Mouse (Mus musculus) right cerebral cortex, postnatal 36 days (tissue): Measurements from ENCODE around the gene Asb12.
"Not testable (repeated sequence)": the region's sequence is repeated elsewhere in the genome, so short reads cannot be mapped to it uniquely, and the experiment has no call there.

Experiments
- DNase-seq, 2 experiments: peaks; one replicate each; pipeline ENCODE4 v3.0.0; 2022; ENCODE audit warnings: low spot score in 2 of 2, mixed read lengths in 1 of 2

The Asb12 gene

DNA sequence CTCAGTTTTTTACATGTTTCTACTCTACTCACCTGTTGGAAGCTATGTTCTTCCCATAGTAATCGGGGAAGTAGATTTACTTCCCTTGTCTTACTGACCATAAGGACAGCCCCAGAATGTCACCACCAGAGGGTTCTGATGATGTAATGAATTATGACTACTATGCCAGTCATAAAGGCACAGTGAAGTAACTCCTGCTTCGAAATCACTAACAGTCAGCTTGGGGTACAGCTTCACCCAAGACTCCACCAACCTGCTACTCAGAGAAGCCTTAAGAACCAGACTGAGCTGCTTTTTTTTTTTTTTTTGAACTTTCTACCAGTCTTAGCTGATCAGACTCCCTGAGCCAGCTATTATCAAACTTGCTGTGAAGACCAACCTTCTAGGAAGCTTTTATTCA lies at the start of gene Asb12, which contains the start of gene Pfn5:
Gene Asb12 (minus strand): TSS at position 101 of the 400 bp plus-strand sequence.
Gene Pfn5 (plus strand): TSS at position 218 of the 400 bp plus-strand sequence.
- DNase-seq: no peak

DNA sequence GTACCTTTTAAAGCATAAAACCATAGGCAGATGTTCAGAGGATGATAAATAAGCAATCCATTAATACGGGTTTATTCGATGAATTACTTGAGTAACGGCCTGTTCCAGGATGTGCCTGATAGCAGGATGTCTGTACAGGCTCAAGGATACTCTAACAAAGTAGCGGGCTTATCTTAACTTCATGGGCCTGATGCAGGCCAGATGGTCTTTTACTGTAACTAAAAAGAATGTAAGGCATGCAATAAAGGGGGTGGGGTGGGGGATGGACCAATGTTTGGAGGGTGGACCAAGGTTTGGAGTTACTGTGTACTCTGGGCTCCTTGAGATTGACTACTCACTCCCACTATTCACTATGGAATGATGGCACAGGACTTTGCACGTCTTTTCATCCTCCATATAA lies 42.8 kb upstream of the Asb12 start:
- DNase-seq: no peak

DNA sequence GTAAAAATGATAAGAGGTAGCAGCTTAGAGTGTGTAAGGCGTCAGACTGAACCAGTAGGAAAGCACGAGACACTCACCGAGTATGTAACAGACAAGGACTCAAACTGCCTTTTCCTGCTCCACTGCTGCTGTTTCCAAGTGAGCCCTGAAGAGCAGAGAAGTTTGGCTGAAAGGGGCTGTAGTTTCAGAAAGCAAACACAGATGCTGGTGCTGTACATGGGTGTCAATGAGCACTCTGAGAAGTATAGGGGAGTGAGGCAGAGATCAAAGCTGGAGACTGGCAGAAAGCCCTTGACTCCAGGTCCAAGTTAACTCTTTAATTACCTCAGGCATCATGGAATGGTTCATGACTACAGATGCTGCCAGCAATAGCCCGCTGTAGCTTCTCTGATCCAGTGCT lies 3.5 kb downstream of the Asb12 start:
- DNase-seq: no peak

DNA sequence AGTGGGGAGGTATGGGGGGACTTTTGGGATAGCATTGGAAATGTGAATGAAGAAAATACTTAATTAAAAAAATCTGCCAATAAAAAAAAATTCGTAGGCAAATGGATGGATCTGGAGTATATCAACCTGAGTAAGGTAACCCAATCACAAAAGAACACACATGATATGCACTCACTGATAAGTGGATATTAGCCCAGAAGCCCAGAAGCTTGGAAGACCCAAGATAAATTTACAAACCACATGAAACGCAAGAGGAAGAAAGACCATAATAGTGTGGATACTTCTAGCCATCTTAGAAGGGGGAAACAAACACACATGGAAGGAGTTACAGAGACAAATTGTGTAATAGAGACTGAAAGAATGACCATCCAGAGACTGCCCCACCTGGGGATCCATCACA lies 22.3 kb downstream of the Asb12 start:
- DNase-seq: not testable (repeated sequence)

DNA sequence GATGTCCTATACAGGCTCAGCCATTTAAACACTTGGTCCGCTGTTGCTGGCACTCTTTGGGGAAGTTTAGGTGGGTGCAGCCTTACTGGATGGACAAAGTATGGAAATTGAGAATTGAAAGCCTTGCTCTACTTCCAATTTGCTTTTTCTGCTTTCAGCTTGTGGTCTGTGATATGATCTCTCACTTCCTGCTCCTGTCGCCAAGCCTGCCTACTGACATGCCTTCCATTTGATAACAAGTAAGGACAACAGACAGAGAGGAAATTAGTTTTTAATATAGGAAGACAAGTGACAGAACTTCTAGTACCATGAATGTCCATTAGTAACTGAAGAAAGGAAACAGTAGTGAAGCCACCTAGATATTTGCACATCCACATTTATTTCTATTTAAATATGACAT lies 32.6 kb downstream of the Asb12 start:
- no peak for DNase-seq

DNA sequence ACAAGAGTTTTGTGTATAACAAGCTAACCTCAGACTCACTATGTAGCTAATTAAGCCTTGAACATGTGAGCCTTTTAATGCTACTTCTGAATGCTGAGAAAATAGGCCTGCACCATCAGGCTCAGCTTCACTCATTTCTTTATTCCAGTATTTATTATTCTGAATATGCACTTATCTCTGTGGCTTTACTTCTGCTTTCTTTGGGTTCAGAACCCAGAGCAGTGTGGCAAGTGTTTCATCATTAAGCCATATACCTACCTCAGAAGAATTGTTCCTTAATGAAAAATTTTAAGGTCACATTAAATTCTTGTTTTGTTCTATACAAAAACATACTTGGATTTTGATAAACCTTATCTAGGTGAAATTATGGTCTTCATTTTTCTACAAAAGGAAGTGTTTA lies 33.9 kb downstream of the Asb12 start:
- no peak for DNase-seq

DNA sequence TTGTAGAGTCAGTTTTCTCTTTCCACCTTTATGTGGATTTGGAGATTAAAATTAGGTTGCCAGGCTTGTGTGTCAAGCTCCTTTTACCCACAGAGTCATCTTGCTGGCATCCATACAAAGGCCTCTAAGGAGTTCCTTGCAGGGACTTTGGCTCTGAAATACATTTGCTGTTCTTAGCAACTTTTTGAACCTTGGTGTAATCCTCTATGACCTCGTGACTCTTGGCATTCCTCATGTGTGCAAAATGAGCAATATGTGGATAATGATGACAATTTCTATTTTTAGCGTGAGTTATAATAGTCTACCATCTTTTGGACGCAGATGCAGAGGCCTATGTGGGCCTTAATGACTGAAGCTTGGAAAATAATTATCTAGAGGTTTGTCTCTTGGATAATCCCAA lies 100.6 kb downstream of the Asb12 start:
- no peak for DNase-seq

DNA sequence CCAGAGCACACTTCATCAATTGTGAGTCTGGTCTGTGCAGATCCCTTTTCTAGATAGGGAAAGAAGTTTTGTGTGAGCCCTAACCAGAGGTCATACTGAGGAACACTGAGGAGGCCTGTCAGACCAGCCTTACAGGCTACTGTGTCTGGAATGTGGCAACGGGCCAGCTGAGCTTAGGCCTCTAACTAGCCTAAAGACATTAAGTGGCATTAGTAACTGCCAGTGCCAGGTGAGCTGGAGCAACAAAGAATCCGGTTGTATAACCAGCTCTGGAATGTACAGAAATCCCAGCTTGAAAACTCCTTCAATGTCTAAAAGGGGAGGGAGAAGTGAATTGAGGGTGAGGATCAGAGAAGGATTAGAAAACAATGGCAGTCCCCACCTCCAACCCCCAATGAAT lies 111.9 kb downstream of the Asb12 start:
- DNase-seq: no peak

DNA sequence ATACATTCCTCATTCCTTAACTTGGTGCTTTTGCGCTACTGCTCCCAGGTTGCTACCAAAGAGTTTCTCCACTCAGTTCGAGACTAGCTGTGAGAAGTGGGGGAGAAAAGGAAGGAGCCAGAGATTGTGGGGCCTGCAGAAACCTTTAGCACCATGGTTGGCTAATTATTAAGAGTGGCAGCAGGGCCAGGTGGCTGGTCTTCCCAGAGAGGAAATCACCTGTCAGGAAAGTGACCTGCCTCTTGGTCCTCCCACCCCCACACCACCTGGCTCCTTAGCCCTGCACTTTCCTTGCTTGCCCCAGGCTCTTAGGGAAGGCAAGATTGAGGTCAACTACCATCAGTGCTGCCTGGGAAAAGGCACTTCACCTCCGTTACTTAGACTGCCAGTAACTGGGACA lies 112.6 kb downstream of the Asb12 start:
- DNase-seq: no peak

DNA sequence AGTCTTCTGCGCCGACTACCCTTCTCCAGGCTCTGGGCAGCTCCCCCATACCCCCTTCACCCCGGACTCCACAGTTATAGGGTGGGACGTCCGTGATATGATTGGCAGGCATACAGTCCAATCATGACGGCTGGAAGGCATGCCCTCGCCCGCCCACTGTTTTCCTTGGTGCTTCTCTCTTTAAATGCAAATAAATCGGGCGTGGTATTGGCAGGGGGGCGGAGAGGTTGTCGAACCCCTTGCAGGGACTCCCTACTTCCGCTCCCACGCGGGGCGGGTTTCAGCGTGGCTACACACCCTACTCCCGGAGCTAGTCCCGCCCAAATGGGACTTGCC lies 113.0 kb downstream of the Asb12 start, which contains the start of gene Amer1:
Gene Amer1 (minus strand): TSS at position 97 of the 336 bp plus-strand sequence.
- DNase-seq: peak; percentile 84 to 86

DNA sequence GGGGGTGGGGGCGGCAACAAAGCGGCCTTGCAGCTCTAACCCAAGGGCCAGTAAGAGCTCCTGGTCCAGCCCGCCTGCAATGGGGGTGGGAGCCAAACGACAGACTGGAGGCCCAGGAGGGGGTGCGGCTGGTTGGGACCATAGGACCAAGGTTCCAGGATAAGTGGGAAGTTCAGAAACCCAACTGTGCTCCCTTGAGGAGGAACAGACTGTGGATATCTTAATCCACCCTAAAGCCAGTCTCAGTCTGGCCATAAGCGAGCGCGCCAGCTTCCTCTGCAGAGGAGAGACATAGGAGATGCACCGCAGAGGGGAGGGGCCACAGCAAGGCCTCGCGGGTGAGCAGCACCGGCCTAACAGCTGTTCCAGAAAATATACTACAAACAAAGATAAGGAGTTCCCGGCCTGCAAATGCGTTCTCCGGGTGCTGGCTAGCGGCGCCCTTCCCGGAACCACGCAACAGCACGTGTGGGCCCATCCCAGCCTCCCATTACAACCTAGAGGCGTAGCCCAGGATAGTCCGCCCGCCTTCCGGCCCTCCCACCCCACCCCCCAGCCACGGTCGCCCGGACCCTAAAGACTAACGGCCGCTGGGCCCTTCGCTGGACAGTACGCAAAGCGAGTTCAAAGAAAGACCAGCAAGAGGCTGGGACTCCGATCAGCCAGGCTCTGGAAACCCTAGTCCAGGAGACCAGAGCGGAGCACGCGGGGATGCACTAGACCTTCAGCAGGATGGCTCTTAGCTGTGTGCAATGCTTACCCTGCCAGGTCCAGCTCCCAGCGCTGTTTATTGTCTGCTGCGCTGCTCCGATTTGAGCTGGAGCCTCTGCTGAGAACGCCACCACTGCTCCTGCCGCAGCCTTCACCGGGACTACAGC lies 113.7 kb downstream of the Asb12 start:
- peak; percentile 12 to 16 for DNase-seq

DNA sequence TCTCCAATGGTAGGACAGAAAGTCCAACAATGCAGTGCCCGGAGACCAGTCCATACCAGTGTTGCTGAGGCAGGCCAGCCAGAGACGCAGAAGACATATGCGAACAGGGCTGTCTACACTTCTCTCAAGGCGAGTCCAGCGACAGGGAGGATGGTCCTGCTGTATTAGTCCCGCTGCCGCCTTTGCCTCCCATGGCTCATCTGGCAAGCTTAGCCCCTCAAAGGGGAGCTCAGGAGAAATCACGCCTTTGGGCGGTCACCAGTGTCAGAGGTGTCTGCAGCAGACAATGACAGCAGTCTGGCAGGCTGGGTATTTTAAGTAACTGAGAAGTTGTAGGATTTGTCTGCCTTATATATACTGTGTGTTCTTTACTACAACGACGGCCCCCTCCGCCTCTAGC lies 114.4 kb downstream of the Asb12 start:
- DNase-seq: no peak

DNA sequence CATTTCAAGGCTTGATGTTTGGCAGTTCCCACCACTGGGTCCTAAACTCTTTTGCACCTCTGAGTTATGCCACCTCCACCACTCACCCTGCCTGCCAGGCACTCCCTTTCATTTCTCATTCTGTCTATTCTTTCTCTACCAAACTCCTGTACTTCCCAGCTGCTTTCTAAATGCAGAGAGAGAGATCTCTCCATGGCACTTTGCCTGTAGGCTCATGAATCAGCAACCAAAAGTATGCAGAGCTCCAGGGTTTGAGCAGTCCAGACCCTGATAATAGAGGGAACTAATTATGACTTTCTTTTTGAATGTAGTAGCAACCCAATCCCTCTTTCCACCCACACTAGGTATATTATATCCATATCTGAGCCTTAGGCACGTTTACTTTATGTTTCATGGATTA lies 115.5 kb downstream of the Asb12 start:
- no peak for DNase-seq

DNA sequence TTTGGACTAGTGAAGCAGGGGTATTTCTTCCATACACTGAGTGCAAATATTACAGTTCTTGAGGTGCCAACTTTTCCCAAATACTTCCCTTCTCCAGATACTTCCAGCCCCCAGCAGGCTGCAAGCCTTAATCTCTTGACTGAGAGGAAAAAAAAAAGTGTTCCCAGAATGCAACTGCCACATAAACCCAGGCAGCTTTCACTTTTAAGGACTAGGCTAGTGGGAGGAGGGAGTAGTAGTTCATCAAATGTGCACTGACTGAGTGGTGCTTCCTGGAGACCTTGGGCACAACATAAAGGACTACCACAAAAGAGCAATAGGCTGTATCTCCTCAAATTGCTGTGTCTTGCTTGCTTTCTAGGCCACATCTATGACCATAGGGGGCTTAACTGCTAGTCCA lies 116.5 kb downstream of the Asb12 start:
- DNase-seq: no peak

DNA sequence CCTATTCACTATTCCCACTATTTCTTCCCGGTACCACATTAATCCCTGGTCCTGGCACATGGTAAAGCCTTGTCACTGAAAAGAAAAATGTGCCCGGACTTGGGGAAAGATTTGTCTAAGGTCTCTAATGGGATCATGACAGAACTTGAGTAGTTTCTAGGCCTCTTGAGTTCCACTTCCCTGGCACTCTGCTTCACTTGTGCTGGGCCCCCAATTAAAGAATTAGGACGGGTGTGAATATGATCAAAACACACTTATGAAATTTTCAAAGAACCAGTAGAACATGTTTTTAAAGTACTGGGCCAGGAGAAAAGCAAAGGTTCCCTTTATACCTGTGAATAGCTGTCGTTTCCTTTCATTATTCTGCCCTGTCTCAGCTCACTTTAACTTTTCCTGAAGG lies 119.3 kb downstream of the Asb12 start:
- DNase-seq: no peak

DNA sequence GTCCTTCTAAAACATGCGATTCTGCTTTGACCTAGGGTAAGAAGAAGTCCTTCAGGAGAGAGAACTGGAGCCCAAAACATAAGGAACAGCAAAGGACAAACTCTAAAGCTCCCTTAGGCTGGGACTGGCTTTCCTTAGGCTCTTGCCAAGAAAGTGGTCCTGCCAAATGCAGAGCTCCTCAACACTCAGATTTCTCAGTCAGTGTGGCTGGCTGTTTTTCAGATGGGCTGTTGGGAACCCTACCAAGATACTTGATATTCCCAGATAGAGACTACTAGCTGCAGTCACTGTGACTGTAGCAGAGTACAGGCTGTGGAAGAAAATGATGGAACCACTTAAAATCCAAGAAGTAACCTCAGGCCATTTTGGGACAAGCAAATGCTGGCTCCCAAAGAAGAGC lies 120.6 kb downstream of the Asb12 start:
- no peak for DNase-seq
